Comparison of ENCODE assay signal across 8 mouse cellular contexts in genomic region chr13:28950623-28951491, GRCm38 (mm10). TPM values are rescaled to one million over a fixed set of nuclear protein-coding genes. Genes with fewer than 3 reads are reported as not detected.
DNase-seq lines count a peak whose midpoint lies in the region; ATAC-seq and TF ChIP-seq lines count a peak whose summit lies in the region.

No protein-coding gene starts in this region.

- no peaks in the 10 kb centered on the region for H3K27me3 ChIP-seq in embryonic facial prominence, embryonic 15.5 days
- no peaks in the 10 kb centered on the region for H3K27me3 ChIP-seq in heart, embryonic 16.5 days (ENCODE audit: control insufficient read depth, insufficient read depth, low read length)
- peaks cover 43% of the 10 kb centered on the region for H3K27me3 ChIP-seq in liver, embryonic 16.5 days (ENCODE audit: control insufficient read depth, insufficient read depth, low read depth, low read length)

- no peaks in the 10 kb centered on the region for H3K9me3 ChIP-seq in embryonic facial prominence, embryonic 15.5 days (replicated peaks)
- H3K9me3 ChIP-seq in heart, embryonic 16.5 days (replicated peaks; ENCODE audit: control insufficient read depth, low read length), result no peaks in the 10 kb centered on the region
- no peaks in the 10 kb centered on the region for H3K9me3 ChIP-seq in liver, embryonic 16.5 days (replicated peaks; ENCODE audit: control insufficient read depth, low read length)

- 0 out of 2 replicates have a peak, but pooled peaks have one; percentile 10 for TF ChIP-seq POLR2A in olfactory bulb, adult 2 months (IDR thresholded peaks at IDR 0.05; ENCODE audit: insufficient read depth, low read depth, low read length)

- ATAC-seq in embryonic facial prominence, embryonic 15.5 days (ENCODE audit: insufficient number of reproducible peaks, low FRiP score, low TSS enrichment, low read depth), result no peak
- ATAC-seq in heart, embryonic 16.5 days (replicated peaks; ENCODE audit: extremely low read depth, insufficient read depth, low FRiP score), result no peak
- ATAC-seq in liver, embryonic 16.5 days (ENCODE audit: low read depth), result no peak

- WGBS in embryonic facial prominence, embryonic 15.5 days, result 0% methylated on average over 32 of the region's 32 CpGs
- under 1% methylated on average over 32 of the region's 32 CpGs for WGBS in heart, embryonic 16.5 days
- under 1% methylated on average over 32 of the region's 32 CpGs for WGBS in liver, embryonic 16.5 days (ENCODE audit: insufficient replicate concordance)
- under 1% methylated on average over 32 of the region's 32 CpGs for WGBS in olfactory bulb, adult 2 months

- no peak for TF ChIP-seq CTCF in olfactory bulb, adult 2 months (IDR thresholded peaks at IDR 0.05; ENCODE audit: insufficient read depth, low read depth, low read length)

- H3K9ac ChIP-seq in embryonic facial prominence, embryonic 15.5 days, result peak overlapping the region; percentile 97
- peak overlapping the region; percentile 100 for H3K9ac ChIP-seq in heart, embryonic 16.5 days (ENCODE audit: low read length)
- no peak overlapping the region; the same call in 1 of the 2 replicates for H3K9ac ChIP-seq in liver, embryonic 16.5 days (ENCODE audit: low read depth, low read length)

- H3K27ac ChIP-seq in embryonic facial prominence, embryonic 15.5 days (replicated peaks), result peak overlapping the region; percentile 98
- H3K27ac ChIP-seq in heart, embryonic 16.5 days (ENCODE audit: low read length), result peak overlapping the region; percentile 100
- H3K27ac ChIP-seq in liver, embryonic 16.5 days (ENCODE audit: low read length), result peak overlapping the region; percentile 29; the same call in 1 of the 2 replicates
- peak overlapping the region; percentile 87 for H3K27ac ChIP-seq in olfactory bulb, adult 2 months (ENCODE audit: insufficient read depth, low read depth, low read length)

- DNase-seq in 3134 (ENCODE audit: extremely low read depth, insufficient read length, low spot score), result peak; percentile 78
- DNase-seq in adrenal gland, postnatal 10 days, result peak; percentile 66
- DNase-seq in kidney, postnatal 14 days, result peak; percentile 74
- DNase-seq in urinary bladder, postnatal 25 days (ENCODE audit: low spot score), result peak; percentile 30

- H3K4me3 ChIP-seq in embryonic facial prominence, embryonic 15.5 days (replicated peaks), result peak overlapping the region; percentile 89
- H3K4me3 ChIP-seq in heart, embryonic 16.5 days (ENCODE audit: low read length), result peak overlapping the region; percentile 99
- H3K4me3 ChIP-seq in liver, embryonic 16.5 days (ENCODE audit: low read depth, low read length), result peak overlapping the region; percentile 62
- peak overlapping the region; percentile 84 for H3K4me3 ChIP-seq in olfactory bulb, adult 2 months (ENCODE audit: insufficient read depth, low read depth, low read length)

- peak overlapping the region; percentile 58 for H3K4me2 ChIP-seq in embryonic facial prominence, embryonic 15.5 days (replicated peaks)
- peak overlapping the region; percentile 55 for H3K4me2 ChIP-seq in heart, embryonic 16.5 days (ENCODE audit: low read depth, low read length)
- H3K4me2 ChIP-seq in liver, embryonic 16.5 days (ENCODE audit: low read depth, low read length), result peak overlapping the region; percentile 79

- H3K36me3 ChIP-seq in embryonic facial prominence, embryonic 15.5 days, result no peaks in the 10 kb centered on the region
- H3K36me3 ChIP-seq in heart, embryonic 16.5 days (ENCODE audit: control insufficient read depth, insufficient read depth), result 0 out of 2 replicates have a peak, but pooled peaks cover 5% of the 10 kb centered on the region
- H3K36me3 ChIP-seq in liver, embryonic 16.5 days (ENCODE audit: control insufficient read depth, insufficient read depth), result no peaks in the 10 kb centered on the region

- H3K4me1 ChIP-seq in embryonic facial prominence, embryonic 15.5 days, result peaks cover 20% of the 10 kb centered on the region
- peaks cover 15% of the 10 kb centered on the region for H3K4me1 ChIP-seq in heart, embryonic 16.5 days (ENCODE audit: control insufficient read depth, insufficient read depth, low read length)
- peaks cover 6% of the 10 kb centered on the region for H3K4me1 ChIP-seq in liver, embryonic 16.5 days (ENCODE audit: control insufficient read depth, low read depth, low read length)
- peaks cover 3% of the 10 kb centered on the region for H3K4me1 ChIP-seq in olfactory bulb, adult 2 months (ENCODE audit: control insufficient read depth, insufficient read depth, low read length)

RNA-seq across cellular contexts. Expression of gene Sox4, which starts 2.7 kb away (rescaled TPM):
- total RNA-seq in adrenal gland, postnatal 10 days (2021), result 10 to 100 TPM; 23.4 to 42.3 TPM
- polyA plus RNA-seq in embryonic facial prominence, embryonic 15.5 days (2015; fragmentation: Nextera tagmentation; extraction: Ambion mirVana), result 56.7 and 58.5 TPM in 2 replicates
- polyA plus RNA-seq in heart, embryonic 16.5 days (2015; fragmentation: Nextera tagmentation; extraction: Ambion mirVana), result 34.6 and 34.9 TPM in 2 replicates
- 1.2 and 1.7 TPM in 2 replicates for polyA plus RNA-seq in liver, embryonic 16.5 days (2015; fragmentation: Nextera tagmentation; extraction: Ambion mirVana)
- polyA plus RNA-seq in olfactory bulb, adult 2 months (2012; ENCODE audit: insufficient read depth, insufficient read length, low replicate concordance, missing spikeins), result 84.4 TPM in 1 of 2 replicates, not detected in the other

Comparison
In these comparisons a context has a peak if more than half of its experiments do, and no peak if none do; other contexts are left out.
1. H3K27ac ChIP-seq: peak in every context shown above with its lines; median percentile 100 in heart, embryonic 16.5 days; 98 in embryonic facial prominence, embryonic 15.5 days; 87 in olfactory bulb, adult 2 months; 29 in liver, embryonic 16.5 days.
2. RNA of gene Sox4, which starts 2.7 kb away (polyA plus RNA-seq): 84.4 TPM in olfactory bulb, adult 2 months, 56.7 to 58.5 TPM in embryonic facial prominence, embryonic 15.5 days and 34.6 to 34.9 TPM in heart, embryonic 16.5 days; 1.2 to 1.7 TPM in liver, embryonic 16.5 days; every median in the first group is over 10 times any median in the second.
3. Peak in every context shown above with its lines, with median percentiles within 50 percentile points of each other: DNase-seq, H3K4me2 ChIP-seq and H3K4me3 ChIP-seq.